Mouse (Mus musculus) adrenal gland, postnatal 14 days (tissue): ENCODE measurements around the gene Zbtb32. TPM values are rescaled to one million over a fixed set of nuclear protein-coding genes. Genes with fewer than 3 reads are reported as not detected.

ENCODE experiments used
- microRNA-seq, 2 experiments: library from miRNA; unstranded; fragments of <30 nt; microRNA quantifications; one replicate each; pipeline ENCODE4 v1.2.0; 2021
- total RNA-seq: library from RNA; stranded (reverse); gene quantifications from 2 replicates; pipeline ENCODE4 v1.2.3, GENCODE M21; 2021

The Zbtb32 gene
- total RNA-seq, 1 experiment from 2014 or later, result 0.85 TPM

Small RNAs within 50 kb of the gene (microRNA-seq; reads per million reads assigned to microRNA genes)
- gene Gm38670 (1.1 to 2.6 reads per million in 2 experiments), gene Mir3569 (0 to 0.43 reads per million in 2 experiments)

Other genes with a start within 250 kb of the Zbtb32 start
- gene Lrfn3, start 236.1 kb downstream of the Zbtb32 start, total RNA-seq, result 15.6 and 16.2 TPM in 2 replicates
- 19.9 and 30.9 TPM in 2 replicates for gene Tyrobp, start 185.1 kb downstream of the Zbtb32 start, total RNA-seq
- 7.1 TPM in 1 of 2 replicates, not detected in the other for gene Hcst, start 179.1 kb downstream of the Zbtb32 start, total RNA-seq
- gene Nfkbid, start 177.2 kb downstream of the Zbtb32 start, total RNA-seq, result 2.8 and 3.9 TPM in 2 replicates
- 21.3 and 28.3 TPM in 2 replicates for gene Aplp1, start 153.4 kb downstream of the Zbtb32 start, total RNA-seq
- gene Kirrel2, start 141.2 kb downstream of the Zbtb32 start, total RNA-seq, result not detected in 2 replicates
- gene Nphs1, start 140.6 kb downstream of the Zbtb32 start, total RNA-seq, result 0.11 TPM in 1 of 2 replicates, not detected in the other
- 2.6 and 33.4 TPM in 2 replicates for gene Prodh2, start 105.3 kb downstream of the Zbtb32 start, total RNA-seq
- gene Arhgap33, start 63.8 kb downstream of the Zbtb32 start, total RNA-seq, result 8.3 and 8.9 TPM in 2 replicates
- gene Hspb6, start 46.7 kb downstream of the Zbtb32 start, total RNA-seq, result 24.2 and 29.4 TPM in 2 replicates
- 7.6 and 9.2 TPM in 2 replicates for gene Proser3, start 46.6 kb downstream of the Zbtb32 start, total RNA-seq
- gene Lin37, start 39.1 kb downstream of the Zbtb32 start, total RNA-seq, result 41.6 and 46.3 TPM in 2 replicates
- 60.3 and 66.8 TPM in 2 replicates for gene U2af1l4, start 35.6 kb downstream of the Zbtb32 start, total RNA-seq
- gene Gm49396, start 35.6 kb downstream of the Zbtb32 start, total RNA-seq, result 3.8 and 4.6 TPM in 2 replicates
- gene Psenen, start 35.3 kb downstream of the Zbtb32 start, total RNA-seq, result 117 and 125 TPM in 2 replicates
- 5.1 and 7.8 TPM in 2 replicates for gene Igflr1, start 33.5 kb downstream of the Zbtb32 start, total RNA-seq
- 45.7 and 54.0 TPM in 2 replicates for gene Kmt2b, start 10.2 kb downstream of the Zbtb32 start, total RNA-seq
- 0.22 and 0.45 TPM in 2 replicates for gene Upk1a, start 13.9 kb upstream of the Zbtb32 start, total RNA-seq
- 3,197 and 3,382 TPM in 2 replicates for gene Cox6b1, start 27.2 kb upstream of the Zbtb32 start, total RNA-seq
- gene Etv2, start 36.9 kb upstream of the Zbtb32 start, total RNA-seq, result not detected in 2 replicates
- 78.2 and 81.2 TPM in 2 replicates for gene Rbm42, start 51.4 kb upstream of the Zbtb32 start, total RNA-seq
- gene Haus5, start 66.1 kb upstream of the Zbtb32 start, total RNA-seq, result 10.4 and 11.9 TPM in 2 replicates
- gene Pmis2, start 72.7 kb upstream of the Zbtb32 start, total RNA-seq, result not detected in 2 replicates
- gene 2200002J24Rik, start 100.0 kb upstream of the Zbtb32 start, total RNA-seq, result 1.4 and 3.4 TPM in 2 replicates
- gene Atp4a, start 113.3 kb upstream of the Zbtb32 start, total RNA-seq, result 3.0 TPM in 2 replicates
- gene Tmem147, start 130.6 kb upstream of the Zbtb32 start, total RNA-seq, result 215 and 242 TPM in 2 replicates
- not detected in 2 replicates for gene Gapdhs, start 144.8 kb upstream of the Zbtb32 start, total RNA-seq
- 76.3 and 82.7 TPM in 2 replicates for gene Sbsn, start 152.6 kb upstream of the Zbtb32 start, total RNA-seq
- gene Dmkn, start 164.8 kb upstream of the Zbtb32 start, total RNA-seq, result 2.2 and 3.5 TPM in 2 replicates
- gene Krtdap, start 189.0 kb upstream of the Zbtb32 start, total RNA-seq, result 1.3 and 2.1 TPM in 2 replicates
- 1.1 TPM in 2 replicates for gene Ffar2, start 224.9 kb upstream of the Zbtb32 start, total RNA-seq